Mouse (Mus musculus) neural tube, embryonic 11.5 days (tissue): ENCODE measurements around the gene Stard13. TPM values are rescaled to one million over a fixed set of nuclear protein-coding genes. Genes with fewer than 3 reads are reported as not detected.

Experiments used
- ATAC-seq: fragments of 200-750 bp; cut with Nextera tagmentation; 2 replicates; pipeline ENCODE4 v1.8.0; 2017; ENCODE audit warnings: moderate number of reproducible peaks, mild to moderate bottlenecking, moderate TSS enrichment, moderate library complexity; ENCODE audit not compliant: insufficient read depth, low FRiP score, low TSS enrichment
- DNase-seq: peaks from one replicate; pipeline ENCODE4 v3.0.0-alpha.2; 2015; ENCODE audit warnings: low spot score
- H3K27ac ChIP-seq: fragments of 300-500 bp; sonication (generic); 2 replicates; pipeline ENCODE4 v1.5.1; 2014; ENCODE audit warnings: low read depth, mild to moderate bottlenecking, low read length
- H3K27me3 ChIP-seq: fragments of 300-500 bp; sonication (generic); 2 replicates; pipeline ENCODE4 v1.6.1; 2014; ENCODE audit warnings: mild to moderate bottlenecking, low read length, mixed read lengths; ENCODE audit not compliant: control insufficient read depth, insufficient read depth
- H3K36me3 ChIP-seq: fragments of 300-500 bp; sonication (generic); 2 replicates; pipeline ENCODE4 v1.6.1; 2014; ENCODE audit warnings: mild to moderate bottlenecking, low read length, moderate library complexity, mixed read lengths; ENCODE audit not compliant: control insufficient read depth, insufficient read depth
- H3K4me1 ChIP-seq: fragments of 300-500 bp; sonication (generic); 2 replicates; pipeline ENCODE4 v1.6.1; 2014; ENCODE audit warnings: low read length, mixed read lengths; ENCODE audit not compliant: control insufficient read depth, insufficient read depth
- H3K4me2 ChIP-seq: fragments of 300-500 bp; sonication (generic); 2 replicates; pipeline ENCODE4 v1.6.1; 2014; ENCODE audit warnings: low read depth, mild to moderate bottlenecking, moderate library complexity
- H3K4me3 ChIP-seq: fragments of 300-500 bp; sonication (generic); 2 replicates; pipeline ENCODE4 v1.5.1; 2014; ENCODE audit warnings: low read depth, low read length
- H3K9ac ChIP-seq: fragments of 300-500 bp; sonication (generic); 2 replicates; pipeline ENCODE4 v1.6.1; 2014; ENCODE audit warnings: mild to moderate bottlenecking, low read length
- H3K9me3 ChIP-seq: fragments of 300-500 bp; sonication (generic); 2 replicates; pipeline ENCODE4 v1.6.1; 2016; ENCODE audit warnings: low read length; ENCODE audit not compliant: control insufficient read depth
- WGBS: fragments of 180-500 bp; shearing (Covaris S2); extraction: QIAGEN DNeasy Blood & Tissue Kit; methylation state at CpG from one replicate; pipeline ENCODE4 v1.1.7; 2014; 5-methylcytosine and 5-hydroxymethylcytosine counted together
- polyA plus RNA-seq: library from polyadenylated mRNA; unstranded; fragments of >200 nt; fragmentation: Nextera tagmentation; extraction: Ambion mirVana; gene quantifications from 2 replicates; pipeline ENCODE4 v1.2.1, GENCODE M21; 2014

Gene Stard13
- polyA plus RNA-seq, 1 experiment from 2014 or later, result 7.5 TPM

DNA sequence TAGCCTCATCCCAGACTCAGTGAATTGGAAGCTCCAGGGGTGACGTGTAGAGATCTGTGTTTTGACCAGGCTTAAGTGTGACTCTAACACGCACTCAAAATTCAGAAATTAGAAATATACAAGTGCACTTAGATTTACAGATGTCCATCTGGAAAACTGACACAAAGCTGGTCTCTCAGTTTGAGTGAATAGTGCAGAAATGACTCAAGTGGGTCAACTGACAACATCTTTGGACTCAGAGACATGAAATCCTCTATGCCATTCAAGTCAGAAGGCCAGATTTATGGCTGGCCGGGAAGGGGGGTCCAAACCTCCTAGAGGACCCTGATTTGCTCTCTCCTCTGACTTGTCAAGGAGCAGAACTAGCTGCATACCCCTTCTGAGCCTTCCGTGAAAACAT, 85.6 kb downstream of the Stard13 start:
- 90% methylated on average over 4 of the region's 4 CpGs for WGBS
- no peaks in the 10 kb centered on the region for H3K36me3 ChIP-seq
- no peak overlapping the region for H3K4me3 ChIP-seq
- H3K27me3 ChIP-seq, result no peaks in the 10 kb centered on the region
- H3K9ac ChIP-seq, result no peak overlapping the region
- H3K9me3 ChIP-seq, result no peaks in the 10 kb centered on the region
- peaks cover 15% of the 10 kb centered on the region; the same call in 1 of the 2 replicates for H3K4me1 ChIP-seq
- DNase-seq (no peak), ATAC-seq (no peak)
- H3K4me2 ChIP-seq, result no peak overlapping the region
- H3K27ac ChIP-seq, result no peak overlapping the region

DNA sequence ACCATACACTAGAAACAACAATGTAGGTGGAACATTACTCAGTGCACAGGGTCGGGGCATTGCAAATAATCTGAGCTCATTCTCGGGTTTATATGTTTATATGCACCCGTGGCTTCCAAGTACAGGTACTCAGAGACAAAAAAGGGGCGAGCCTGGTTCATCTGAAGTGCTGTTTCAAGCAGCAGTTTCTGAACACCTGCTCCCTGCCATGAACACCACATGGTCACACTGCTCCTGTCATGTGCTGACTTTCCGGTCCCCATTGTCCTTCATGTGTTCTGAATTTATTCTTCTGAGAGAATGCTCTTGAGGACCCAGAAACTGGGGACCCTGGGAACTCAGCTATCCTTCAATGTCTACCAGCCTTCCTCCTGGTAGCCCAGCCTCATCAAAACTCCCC, 87.8 kb downstream of the Stard13 start:
- Histone ChIP-seq H3K9me3 (no peaks in the 10 kb centered on the region), H3K4me1 (peaks cover 20% of the 10 kb centered on the region; the same call in 1 of the 2 replicates), H3K4me2 (no peak overlapping the region), H3K27ac (no peak overlapping the region), H3K27me3 (no peaks in the 10 kb centered on the region), H3K36me3 (no peaks in the 10 kb centered on the region), H3K4me3 (no peak overlapping the region), H3K9ac (no peak overlapping the region)
- WGBS, result 57% methylated on average over 5 of the region's 5 CpGs
- ATAC-seq (no peak), DNase-seq (no peak)

DNA sequence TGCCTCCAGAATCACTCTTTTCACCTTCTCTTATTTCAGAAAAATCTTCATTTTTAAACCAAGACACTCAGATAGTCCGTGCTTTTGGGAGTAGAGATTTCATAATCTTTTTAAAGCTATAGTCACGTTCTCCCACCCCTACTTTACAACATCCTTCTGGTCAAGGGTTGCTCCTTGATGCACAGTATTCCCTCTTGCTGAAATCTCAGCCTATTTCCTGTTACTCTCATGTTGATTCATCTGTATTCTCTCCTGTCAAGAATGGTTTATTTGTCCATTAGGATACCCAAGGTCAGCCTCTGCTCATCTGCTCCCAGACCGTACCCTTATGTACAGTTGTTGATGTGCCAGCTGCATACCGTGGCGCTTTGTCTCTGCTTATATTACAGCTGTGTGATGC, 89.7 kb downstream of the Stard13 start:
- DNase-seq (no peak), ATAC-seq (no peak)
- H3K27me3 ChIP-seq, result no peaks in the 10 kb centered on the region
- H3K4me1 ChIP-seq, result peaks cover 20% of the 10 kb centered on the region; the same call in 1 of the 2 replicates
- no peak overlapping the region for H3K4me2 ChIP-seq
- H3K9ac ChIP-seq, result no peak overlapping the region
- H3K9me3 ChIP-seq, result no peaks in the 10 kb centered on the region
- H3K36me3 ChIP-seq, result no peaks in the 10 kb centered on the region
- 62% methylated on average over 5 of the region's 5 CpGs for WGBS
- H3K27ac ChIP-seq, result peak overlapping the region; percentile 83; the same call in 1 of the 2 replicates
- no peak overlapping the region for H3K4me3 ChIP-seq

DNA sequence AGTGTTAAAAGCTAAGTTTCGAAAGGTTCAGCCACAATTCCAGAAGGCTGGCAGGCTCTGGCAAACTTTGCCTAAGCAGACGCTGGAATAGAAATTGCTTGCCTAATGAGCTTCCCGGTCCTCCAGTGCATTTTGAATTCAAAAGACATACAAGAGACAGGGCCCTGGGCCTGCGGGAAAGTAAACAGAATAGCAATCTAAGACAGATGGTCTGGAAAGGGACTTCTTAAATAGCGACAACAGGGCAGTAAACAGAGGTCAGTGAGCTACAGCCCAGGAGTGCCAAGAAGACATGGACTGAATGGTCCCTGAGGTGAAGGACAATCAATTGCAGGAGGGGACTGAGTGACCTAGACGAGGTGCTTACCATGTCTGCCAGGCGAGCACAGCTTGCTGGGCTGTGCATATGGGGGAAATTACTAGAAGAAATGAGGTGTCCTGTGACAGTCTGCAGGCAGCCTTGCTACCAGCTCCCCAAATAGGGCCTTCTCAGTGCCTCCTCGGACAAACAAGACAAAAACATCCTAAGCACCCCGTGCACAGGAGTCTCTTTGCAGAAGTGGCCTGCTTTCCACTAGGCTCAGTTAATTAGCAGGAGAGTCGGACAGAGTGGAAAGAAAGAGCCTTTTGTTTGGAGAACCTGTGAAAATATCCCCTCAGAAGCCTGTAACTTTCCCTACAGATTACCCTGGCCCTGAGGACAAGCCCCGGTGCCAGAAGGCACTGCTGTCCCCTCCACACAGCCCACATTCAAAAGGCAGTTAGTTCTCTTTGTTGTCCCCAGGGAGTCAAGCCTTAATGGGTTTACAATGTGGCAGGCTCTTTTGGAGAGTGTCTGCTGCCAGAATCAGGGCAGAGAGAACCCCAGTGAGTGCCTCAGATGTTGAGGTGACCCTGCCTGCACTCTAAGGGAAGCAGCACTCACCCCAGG, 90.7 kb downstream of the Stard13 start:
- no peaks in the 10 kb centered on the region for H3K9me3 ChIP-seq
- H3K27ac ChIP-seq, result peak overlapping the region; percentile 83
- ATAC-seq (peak; percentile 72), DNase-seq (peak; percentile 63)
- peaks cover 20% of the 10 kb centered on the region; the same call in 1 of the 2 replicates for H3K4me1 ChIP-seq
- peak overlapping the region; percentile 30 for H3K9ac ChIP-seq
- H3K4me2 ChIP-seq, result no peak overlapping the region
- no peak overlapping the region for H3K4me3 ChIP-seq
- H3K27me3 ChIP-seq, result no peaks in the 10 kb centered on the region
- no peaks in the 10 kb centered on the region for H3K36me3 ChIP-seq
- 6% methylated on average over 11 of the region's 11 CpGs for WGBS

DNA sequence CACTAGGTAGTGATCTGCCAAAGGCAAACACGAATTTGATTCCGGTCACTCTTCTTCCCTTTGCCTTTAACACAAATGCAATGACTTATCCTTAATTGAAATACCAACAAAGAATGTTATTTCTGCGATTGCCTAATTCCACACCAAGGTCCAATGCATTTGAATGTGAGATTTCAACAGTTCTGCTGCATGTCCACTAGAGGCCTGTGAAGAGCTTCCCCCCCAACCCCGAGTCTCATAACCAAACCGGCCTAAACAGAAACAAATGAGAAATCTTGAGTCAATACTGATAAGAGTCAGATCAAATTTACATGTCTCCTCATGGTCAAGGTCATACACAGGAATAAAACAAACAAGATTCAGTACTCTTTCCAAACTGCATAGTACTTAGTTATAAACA, 91.4 kb downstream of the Stard13 start:
- no peaks in the 10 kb centered on the region for H3K27me3 ChIP-seq
- no peak overlapping the region for H3K9ac ChIP-seq
- no peak overlapping the region for H3K27ac ChIP-seq
- no peak for ATAC-seq
- peak; percentile 28 for DNase-seq
- no peaks in the 10 kb centered on the region for H3K36me3 ChIP-seq
- no peak overlapping the region for H3K4me2 ChIP-seq
- H3K9me3 ChIP-seq, result no peaks in the 10 kb centered on the region
- 53% methylated on average over 5 of the region's 5 CpGs for WGBS
- peaks cover 20% of the 10 kb centered on the region; the same call in 1 of the 2 replicates for H3K4me1 ChIP-seq
- no peak overlapping the region for H3K4me3 ChIP-seq

DNA sequence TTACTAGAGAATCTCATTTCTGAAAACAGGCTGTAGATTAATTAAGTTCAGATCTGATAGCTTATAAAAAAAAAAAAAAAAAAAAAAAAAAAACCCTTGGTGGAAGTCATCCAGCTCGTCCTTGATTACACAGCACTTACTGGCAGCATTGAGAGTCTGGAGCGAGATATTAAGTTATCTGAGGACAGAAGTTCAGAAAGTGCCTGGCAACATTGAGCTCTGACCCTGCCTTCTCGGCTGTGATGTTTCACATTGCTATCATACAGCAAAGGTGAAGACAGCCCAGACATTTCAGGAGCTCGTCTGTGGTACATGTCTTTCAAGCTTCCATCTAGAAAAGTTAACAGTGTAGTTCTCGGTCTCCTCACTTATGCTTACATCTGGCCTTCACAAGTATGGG, 95.7 kb downstream of the Stard13 start:
- no peak for DNase-seq
- no peak overlapping the region for H3K4me3 ChIP-seq
- H3K27me3 ChIP-seq, result no peaks in the 10 kb centered on the region
- no peaks in the 10 kb centered on the region for H3K9me3 ChIP-seq
- no peak overlapping the region for H3K27ac ChIP-seq
- H3K36me3 ChIP-seq, result no peaks in the 10 kb centered on the region
- no peak overlapping the region for H3K9ac ChIP-seq
- no peak overlapping the region for H3K4me2 ChIP-seq
- no peak for ATAC-seq
- WGBS, result 89% methylated on average over 5 of the region's 5 CpGs
- H3K4me1 ChIP-seq, result peaks cover 4% of the 10 kb centered on the region; the same call in 1 of the 2 replicates

DNA sequence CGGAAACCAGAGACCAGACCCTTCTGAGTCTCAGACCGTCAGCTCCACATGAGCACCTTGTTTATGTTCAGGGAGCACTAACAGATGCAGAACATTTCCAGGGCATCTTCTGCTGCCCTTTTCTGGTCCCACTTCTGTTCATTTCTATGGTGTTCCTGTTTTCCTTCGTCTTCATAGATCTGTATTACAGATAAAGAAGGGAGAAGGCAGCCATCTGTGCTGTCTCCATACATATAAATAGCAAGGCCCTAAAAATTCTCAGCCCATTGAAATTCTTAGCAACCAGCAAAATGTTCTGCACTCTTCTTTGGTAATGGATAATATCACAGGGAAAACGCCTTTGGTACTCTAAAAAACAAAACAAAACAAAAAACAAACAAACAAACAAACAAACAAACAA, 96.3 kb downstream of the Stard13 start:
- H3K4me3 ChIP-seq, result no peak overlapping the region
- 88% methylated on average over 4 of the region's 4 CpGs for WGBS
- ATAC-seq (no peak), DNase-seq (no peak)
- no peak overlapping the region for H3K4me2 ChIP-seq
- H3K27me3 ChIP-seq, result no peaks in the 10 kb centered on the region
- H3K4me1 ChIP-seq, result no peaks in the 10 kb centered on the region
- H3K27ac ChIP-seq, result no peak overlapping the region
- no peak overlapping the region for H3K9ac ChIP-seq
- no peaks in the 10 kb centered on the region for H3K36me3 ChIP-seq
- no peaks in the 10 kb centered on the region for H3K9me3 ChIP-seq

DNA sequence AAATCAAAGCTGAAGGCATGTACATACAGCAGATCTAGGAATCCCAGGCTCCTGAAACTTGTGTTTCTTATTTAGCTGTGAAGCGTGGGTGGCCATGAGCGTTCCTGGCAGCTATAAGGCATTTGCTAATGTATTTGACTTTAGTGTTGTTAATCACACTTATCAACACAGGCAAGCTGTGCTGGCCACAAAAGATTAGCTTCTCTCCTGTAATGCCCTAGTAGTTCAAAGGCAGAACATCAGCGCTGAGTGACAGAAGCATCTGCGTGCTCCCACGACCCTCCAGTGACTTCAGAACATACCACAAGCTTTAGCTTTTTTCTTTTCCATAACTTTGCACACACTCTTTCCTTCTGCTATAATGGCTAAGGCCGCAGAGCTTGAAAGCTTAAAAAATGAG, 97.7 kb downstream of the Stard13 start:
- Histone ChIP-seq H3K27ac (no peak overlapping the region), H3K4me1 (no peaks in the 10 kb centered on the region), H3K27me3 (no peaks in the 10 kb centered on the region), H3K4me3 (no peak overlapping the region), H3K4me2 (no peak overlapping the region), H3K9me3 (no peaks in the 10 kb centered on the region), H3K9ac (no peak overlapping the region), H3K36me3 (no peaks in the 10 kb centered on the region)
- WGBS, result 69% methylated on average over 6 of the region's 6 CpGs
- no peak for DNase-seq
- ATAC-seq, result no peak
